Mouse (Mus musculus) frontal cortex, postnatal 25 days (tissue): ENCODE results near the gene Myo6.

Experiments used
- DNase-seq, 2 experiments: peaks; one replicate each; pipeline ENCODE4 v3.0.0; 2022; ENCODE audit warnings: low spot score in 2 of 2

Gene Myo6

GRCm38 (mm10) chr9:80237184-80237799 lies 72.5 kb downstream of the Myo6 start:
- no peak for DNase-seq

DNA sequence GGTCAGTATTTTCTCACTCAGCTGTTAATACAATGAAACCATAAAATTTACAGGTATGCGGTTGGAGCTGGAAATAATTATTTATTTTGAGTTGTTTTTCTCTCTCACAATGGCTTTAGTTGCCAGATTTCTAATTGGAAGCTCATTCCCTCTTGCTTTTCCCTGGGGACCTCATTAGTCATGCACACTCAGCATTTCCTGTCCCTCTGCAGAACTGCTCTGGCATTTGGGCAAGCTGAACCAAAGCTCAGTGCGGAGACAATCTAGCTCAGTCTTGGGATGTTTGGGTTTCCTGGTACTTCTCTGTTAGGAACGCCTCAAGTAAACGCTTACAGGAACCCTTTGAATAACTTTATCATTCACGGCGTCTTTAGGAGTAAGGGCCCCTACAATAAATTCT lies 76.9 kb downstream of the Myo6 start:
- no peak for DNase-seq

GRCm38 (mm10) chr9:80252146-80252545 lies 87.3 kb downstream of the Myo6 start:
- DNase-seq = no peak

GRCm38 (mm10) chr9:80253241-80253640 lies 88.4 kb downstream of the Myo6 start:
- no peak for DNase-seq

- no peak for DNase-seq
Measured at GRCm38 (mm10) chr9:80256561-80256960, 91.7 kb downstream of the Myo6 start.

DNA sequence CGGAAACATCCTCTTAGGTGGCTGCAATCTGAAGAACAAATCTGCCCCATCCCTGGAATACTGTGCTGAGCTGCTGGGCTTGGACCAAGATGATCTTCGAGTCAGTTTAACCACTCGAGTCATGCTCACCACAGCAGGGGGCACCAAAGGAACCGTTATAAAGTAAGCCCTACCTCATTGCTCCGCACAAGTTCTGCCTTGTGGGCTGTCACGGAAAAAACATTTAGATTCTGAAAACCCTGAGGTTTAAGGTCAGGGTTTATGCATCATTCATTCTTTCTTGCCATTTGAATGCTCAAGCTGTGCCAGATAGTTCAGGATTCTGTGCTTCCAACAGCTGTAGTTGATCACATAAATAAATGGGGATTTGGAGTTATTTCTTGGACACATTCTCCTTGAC lies 93.6 kb downstream of the Myo6 start:
- no peak for DNase-seq

- DNase-seq = no peak
Measured at GRCm38 (mm10) chr9:80260905-80261304, 96.1 kb downstream of the Myo6 start.

DNA sequence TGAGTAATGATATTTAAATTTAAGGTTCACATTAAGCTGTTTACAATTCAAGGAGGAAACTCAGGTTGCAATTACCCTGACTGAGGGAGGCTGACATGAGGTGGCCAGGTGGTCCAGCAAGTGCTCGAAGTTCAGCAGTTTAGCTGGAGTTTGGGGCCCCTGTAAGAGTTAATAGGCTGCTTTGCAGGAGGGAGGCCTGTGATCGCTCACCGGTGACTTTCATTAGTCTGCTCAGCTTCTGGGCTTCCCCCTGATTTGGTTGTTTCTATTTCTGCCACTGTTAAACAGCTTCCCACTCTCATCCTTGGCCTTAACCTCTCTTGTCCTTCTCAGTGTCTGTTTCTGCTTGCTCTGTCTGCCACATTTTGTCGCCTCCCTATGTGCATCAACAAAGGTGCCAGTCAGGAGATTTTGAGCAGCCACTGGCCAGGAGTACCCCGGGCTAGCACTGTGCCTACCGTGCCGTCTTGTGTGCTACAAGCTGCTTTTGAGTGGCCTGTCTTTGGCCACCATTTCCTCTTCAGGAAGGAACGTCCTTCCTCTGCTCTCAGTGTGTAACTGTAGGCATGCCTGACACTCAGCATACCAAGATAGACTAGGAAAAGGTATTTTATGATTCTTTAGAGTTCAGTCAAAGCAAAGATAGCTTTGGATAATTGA lies 97.7 kb downstream of the Myo6 start:
- DNase-seq = no peak

DNA sequence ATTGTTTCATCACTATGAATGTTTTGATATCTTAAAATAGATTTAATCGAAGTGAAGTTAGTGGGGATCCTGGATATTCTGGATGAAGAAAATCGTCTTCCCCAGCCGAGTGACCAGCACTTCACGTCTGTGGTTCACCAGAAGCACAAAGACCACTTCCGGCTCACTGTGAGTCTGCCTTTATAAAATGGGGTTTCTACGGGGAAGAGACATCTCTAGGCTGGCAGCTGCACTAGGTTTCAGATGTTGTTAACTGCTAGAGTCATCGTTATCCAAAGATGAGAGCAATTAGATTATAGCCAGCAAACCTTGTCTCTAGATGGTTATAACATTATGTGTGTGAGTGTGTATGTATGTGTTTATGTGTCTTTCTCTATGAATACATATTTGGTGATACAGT lies 101.3 kb downstream of the Myo6 start:
- no peak for DNase-seq

DNA sequence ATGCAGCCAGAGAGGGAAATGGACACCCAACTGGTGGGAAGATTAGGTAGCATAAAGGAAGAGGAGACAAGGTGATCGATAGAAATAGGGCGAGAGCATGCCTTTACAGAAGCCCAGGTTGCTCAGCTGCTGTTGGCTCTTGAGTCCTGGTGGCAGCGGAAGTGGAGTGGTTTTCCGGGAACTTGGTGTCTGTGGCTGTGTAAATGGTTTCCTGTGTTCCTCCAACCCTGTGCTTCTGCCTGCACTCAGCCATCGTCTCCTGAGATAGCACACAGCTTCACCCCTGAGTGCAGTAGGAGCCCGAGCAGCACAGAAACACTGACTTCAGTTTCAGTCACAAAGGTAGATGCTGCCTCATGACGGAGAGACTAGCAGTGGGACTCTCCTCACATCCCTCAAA lies 101.7 kb downstream of the Myo6 start:
- no peak for DNase-seq

DNA sequence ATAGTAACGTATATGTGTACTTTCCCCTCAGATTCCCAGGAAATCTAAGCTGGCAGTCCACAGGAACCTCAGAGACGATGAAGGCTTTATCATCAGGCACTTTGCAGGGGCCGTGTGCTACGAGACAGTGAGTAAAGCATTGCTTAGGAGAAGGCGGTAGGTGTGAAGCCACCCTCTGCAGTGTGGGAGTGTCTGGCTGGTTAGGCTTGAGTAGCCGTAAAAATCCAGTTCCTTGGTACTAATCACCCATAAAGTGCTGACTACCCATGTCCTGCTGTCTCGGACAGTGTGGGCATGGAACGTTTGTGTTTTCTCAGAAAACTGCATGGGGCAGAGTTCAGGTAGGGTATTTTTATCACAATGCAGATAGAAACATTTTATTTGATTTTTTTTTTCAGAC lies 104.8 kb downstream of the Myo6 start:
- no peak for DNase-seq

DNA sequence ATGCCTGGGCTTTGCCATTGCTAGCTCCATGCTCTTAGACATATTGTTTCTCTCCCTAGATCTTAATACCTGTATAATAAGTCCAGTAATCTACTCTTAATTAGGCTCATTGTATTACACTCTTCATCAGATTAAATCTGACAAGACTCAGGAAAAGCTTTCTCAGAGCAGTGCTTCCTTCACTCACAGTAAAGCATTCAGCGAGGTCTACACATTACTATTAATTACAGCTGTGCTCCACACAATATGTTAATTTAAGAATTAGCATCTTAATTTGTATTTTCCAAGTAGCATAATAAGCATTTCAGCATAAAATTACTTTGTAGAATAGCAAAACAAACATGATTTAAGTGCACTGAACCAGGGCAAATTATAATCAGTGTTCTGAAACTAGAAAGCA lies 108.1 kb downstream of the Myo6 start:
- DNase-seq = no peak

DNA sequence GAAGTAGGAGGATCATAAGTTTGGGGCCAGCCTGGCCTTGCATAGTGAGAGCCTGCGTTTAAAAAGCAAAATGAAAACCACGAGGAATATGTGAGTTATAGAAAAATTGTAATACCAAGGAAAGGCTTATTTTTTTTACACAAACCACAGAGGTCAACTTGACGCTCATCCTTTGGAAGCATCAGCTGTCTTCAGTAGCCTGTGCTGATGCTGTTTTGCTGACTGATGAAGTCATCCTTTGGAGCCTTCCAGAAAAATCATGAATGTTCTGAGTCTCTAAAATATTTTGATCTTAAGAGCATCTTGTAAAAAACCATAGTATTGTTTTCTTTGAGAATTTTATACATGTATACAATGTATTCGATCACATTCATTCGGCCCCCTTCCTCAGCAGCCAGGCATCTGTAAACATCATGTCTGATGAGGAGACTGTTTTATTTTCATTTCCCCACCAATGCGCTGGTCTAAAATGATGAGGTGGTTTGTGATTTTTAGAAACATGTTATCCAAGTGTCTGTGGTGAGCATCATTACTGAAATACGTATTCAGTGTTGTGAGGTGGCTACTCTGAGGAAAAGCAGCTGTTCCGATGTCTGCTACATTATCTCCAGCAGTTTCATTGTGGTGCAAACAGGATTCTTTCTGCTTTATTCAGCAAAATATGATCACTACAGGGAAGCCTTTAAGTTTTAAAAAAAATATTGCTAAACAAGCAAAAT lies 110.4 kb downstream of the Myo6 start:
- DNase-seq = no peak

DNA sequence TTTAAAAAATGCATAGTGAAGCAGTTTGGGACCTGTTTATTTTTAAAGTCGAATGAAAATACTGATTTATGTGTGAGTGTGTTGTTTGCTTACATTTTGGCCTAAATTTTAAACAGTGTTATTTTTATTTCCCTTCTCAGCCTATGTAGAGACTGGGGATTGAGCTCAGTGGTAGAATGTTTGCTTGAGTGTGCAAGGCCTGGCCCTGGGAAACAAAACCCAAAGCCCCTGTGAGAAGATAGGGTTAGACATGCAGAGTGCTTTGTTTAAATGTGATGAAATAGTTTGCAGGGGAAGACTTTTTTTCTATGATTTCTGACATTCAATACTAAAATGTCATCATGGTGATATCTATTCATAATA lies 110.9 kb downstream of the Myo6 start:
- DNase-seq = no peak

GRCm38 (mm10) chr9:80277157-80277556 lies 112.3 kb downstream of the Myo6 start:
- no peak for DNase-seq

GRCm38 (mm10) chr9:80277770-80278169 lies 112.9 kb downstream of the Myo6 start:
- DNase-seq = no peak

- DNase-seq = no peak
Measured at GRCm38 (mm10) chr9:80280724-80281123, 115.9 kb downstream of the Myo6 start.

GRCm38 (mm10) chr9:80282426-80282825 lies 117.6 kb downstream of the Myo6 start:
- no peak for DNase-seq

DNA sequence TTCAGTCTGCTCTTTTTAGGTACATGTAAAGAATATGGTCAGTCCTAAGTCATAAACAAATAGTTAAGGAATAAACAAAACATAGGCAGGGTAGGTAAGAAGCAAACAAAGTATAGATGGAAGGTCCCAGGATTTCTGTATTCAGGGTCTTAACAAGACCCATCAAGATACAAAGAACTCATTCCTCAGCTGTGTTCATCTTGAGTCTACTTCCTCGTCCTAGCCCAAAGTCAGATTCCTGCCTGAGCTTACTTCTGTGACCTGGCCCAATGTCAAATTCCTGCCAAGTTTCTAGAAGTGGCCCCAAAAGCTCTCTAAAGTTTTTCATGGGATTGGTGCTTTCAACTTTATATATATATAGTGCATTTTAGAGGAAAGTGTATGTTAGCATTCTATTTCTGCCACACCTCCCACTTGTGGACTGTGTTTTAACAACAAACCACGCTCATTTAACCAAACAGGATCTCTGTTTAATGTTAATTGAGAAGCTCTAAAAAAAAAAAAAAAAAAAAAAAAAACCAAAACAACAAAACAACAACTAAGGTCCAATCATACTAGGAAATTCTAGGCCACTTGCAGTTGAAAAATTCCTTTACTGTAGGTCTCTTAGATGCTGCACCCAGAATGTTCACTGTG lies 119.8 kb downstream of the Myo6 start:
- no peak for DNase-seq

- no peak for DNase-seq
Measured at GRCm38 (mm10) chr9:80286845-80287244, 122.0 kb downstream of the Myo6 start.

DNA sequence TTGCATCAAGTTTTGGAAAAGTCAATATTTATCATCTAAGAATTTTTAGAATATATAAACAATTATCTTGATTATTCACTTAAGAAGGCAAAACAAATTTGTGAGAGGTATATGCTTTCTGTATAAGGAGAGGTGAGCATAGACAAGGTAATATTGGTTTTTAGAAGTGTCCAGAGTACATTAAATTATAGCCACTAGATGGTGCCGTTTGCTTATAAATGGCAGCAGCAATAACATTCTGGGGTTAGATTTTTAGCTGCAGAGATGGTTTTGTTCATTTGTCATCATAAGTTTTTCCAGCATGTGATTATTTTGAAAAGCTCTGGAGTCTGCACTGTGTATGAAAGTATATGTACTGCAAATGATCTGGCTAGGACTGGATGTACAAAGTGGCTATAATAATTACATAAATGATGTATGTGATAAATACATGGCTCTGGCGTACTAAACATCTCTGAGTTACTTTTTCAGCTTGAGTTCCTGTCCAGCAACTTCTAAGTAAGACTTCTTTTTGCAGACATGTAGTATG lies 128.3 kb downstream of the Myo6 start:
- no peak for DNase-seq

GRCm38 (mm10) chr9:80296086-80296485 lies 131.3 kb downstream of the Myo6 start:
- DNase-seq = no peak

DNA sequence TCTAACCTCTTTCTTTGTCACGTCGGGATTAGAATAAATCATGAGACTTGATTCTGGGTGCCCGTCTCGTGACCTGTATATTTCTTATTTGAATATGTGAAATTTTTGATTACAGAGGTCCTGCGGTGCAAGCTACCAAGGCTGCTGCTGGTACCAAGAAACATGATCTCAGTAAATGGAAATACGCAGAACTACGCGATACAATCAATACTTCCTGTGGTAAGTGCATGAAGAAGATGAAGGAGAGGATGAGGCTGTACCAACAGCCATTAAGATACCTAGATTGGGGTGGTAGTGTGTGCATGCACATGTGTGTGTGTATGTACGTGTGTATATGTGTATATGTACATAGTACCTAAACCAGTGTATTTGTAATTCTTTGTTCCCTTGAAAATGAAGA lies 134.2 kb downstream of the Myo6 start:
- DNase-seq = no peak
